Mouse (Mus musculus) hindbrain, embryonic 14.5 days (tissue): Measurements from ENCODE around the gene Olfr869. TPM values are rescaled to one million over a fixed set of nuclear protein-coding genes. Genes with fewer than 3 reads are reported as not detected.

Source experiments
- ATAC-seq: fragments of 200-750 bp; cut with Nextera tagmentation; 2 replicates; pipeline ENCODE4 v1.8.0; 2017; ENCODE audit warnings: moderate number of reproducible peaks, mild to moderate bottlenecking, moderate TSS enrichment, moderate library complexity; ENCODE audit not compliant: low FRiP score
- DNase-seq: peaks from one replicate; pipeline ENCODE4 v3.0.0-alpha.2; 2015; ENCODE audit warnings: low spot score
- H3K27ac ChIP-seq: fragments of 300-500 bp; sonication (generic); 2 replicates; pipeline ENCODE4 v1.5.1; 2014; ENCODE audit warnings: mild to moderate bottlenecking, moderate library complexity
- H3K27me3 ChIP-seq: fragments of 300-500 bp; sonication (generic); 2 replicates; pipeline ENCODE4 v1.6.1; 2014; ENCODE audit warnings: mild to moderate bottlenecking, low read length, mixed read lengths; ENCODE audit not compliant: control insufficient read depth, insufficient read depth
- H3K36me3 ChIP-seq: fragments of 300-500 bp; sonication (generic); replicated peaks from 2 replicates; pipeline ENCODE4 v1.6.1; 2014; ENCODE audit not compliant: control insufficient read depth, insufficient read depth
- H3K4me1 ChIP-seq: fragments of 300-500 bp; sonication (generic); replicated peaks from 2 replicates; pipeline ENCODE4 v1.6.1; 2014; ENCODE audit warnings: antibody characterized with exemption, low read length, mixed read lengths; ENCODE audit not compliant: control insufficient read depth, insufficient read depth
- H3K4me2 ChIP-seq: fragments of 300-500 bp; sonication (generic); replicated peaks from 2 replicates; pipeline ENCODE4 v1.6.1; 2014; ENCODE audit warnings: mild to moderate bottlenecking, moderate library complexity
- H3K4me3 ChIP-seq: fragments of 300-500 bp; sonication (generic); replicated peaks from 2 replicates; pipeline ENCODE4 v1.5.1; 2014; ENCODE audit warnings: mild to moderate bottlenecking, low read length
- H3K9ac ChIP-seq: fragments of 300-500 bp; sonication (generic); 2 replicates; pipeline ENCODE4 v1.6.1; 2014
- H3K9me3 ChIP-seq: fragments of 300-500 bp; sonication (generic); 2 replicates; pipeline ENCODE4 v1.6.1; 2016; ENCODE audit warnings: low read length; ENCODE audit not compliant: control insufficient read depth
- WGBS: fragments of 180-500 bp; shearing (Covaris S2); extraction: QIAGEN DNeasy Blood & Tissue Kit; methylation state at CpG from one replicate; pipeline ENCODE4 v1.1.7; 2014; 5-methylcytosine and 5-hydroxymethylcytosine counted together
- polyA plus RNA-seq: library from polyadenylated mRNA; unstranded; fragments of >200 nt; fragmentation: Nextera tagmentation; extraction: Ambion mirVana; gene quantifications from 2 replicates; pipeline ENCODE4 v1.2.1, GENCODE M21; 2014

Gene Olfr869
- polyA plus RNA-seq: not detected in 2 replicates

DNA sequence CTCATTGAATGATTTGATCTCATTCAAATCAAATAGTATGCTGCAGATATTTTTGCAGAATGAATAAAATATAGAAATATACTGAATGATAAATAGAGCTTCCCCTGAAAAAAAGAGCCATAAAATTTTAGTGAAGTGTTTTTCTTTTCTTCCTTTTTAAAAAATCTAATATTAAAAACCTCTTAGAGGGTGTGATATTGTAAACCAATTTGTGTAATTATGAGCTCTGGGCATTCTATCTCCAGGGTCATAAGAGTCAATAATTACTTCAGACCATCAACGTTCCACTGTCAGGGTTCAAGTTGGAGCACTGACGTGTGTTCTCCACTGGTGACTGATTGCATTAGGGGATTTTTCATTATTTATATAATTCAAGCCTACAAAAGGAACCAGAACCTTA lies at the start of gene Olfr869:
TSS of gene Olfr869 (plus strand) at position 301 of the 400 bp plus-strand sequence.
- ATAC-seq (no peak), DNase-seq (no peak)
- Histone ChIP-seq H3K9me3 (peaks cover 10% of the 10 kb centered on the region; the same call in 1 of the 2 replicates), H3K27ac (no peak within 1 kb of the TSS), H3K4me1 (no peaks in the 10 kb centered on the region), H3K9ac (no peak within 1 kb of the TSS), H3K36me3 (no peaks in the 10 kb centered on the region), H3K4me2 (no peak within 1 kb of the TSS), H3K27me3 (no peaks in the 10 kb centered on the region), H3K4me3 (no peak within 1 kb of the TSS)
- WGBS: 81% methylated on average over 2 of the region's 2 CpGs

DNA sequence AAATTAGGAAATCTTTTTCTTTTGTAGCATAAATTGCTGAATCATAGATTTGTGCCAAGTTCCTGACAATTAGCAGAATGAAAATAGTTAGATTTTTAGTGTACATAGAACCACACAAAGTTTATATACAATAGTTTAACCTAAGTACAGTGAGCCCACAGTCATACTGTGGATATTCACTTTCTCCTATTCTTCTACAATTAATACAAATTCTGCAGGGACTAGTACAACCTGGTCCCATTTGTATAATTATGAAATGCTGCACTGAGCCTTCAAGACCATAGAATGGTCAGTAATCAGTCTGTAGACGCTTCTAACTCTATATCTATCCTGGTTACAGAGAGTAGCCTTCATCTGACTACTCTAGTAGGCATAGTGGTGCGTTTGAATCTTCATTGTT lies 30.5 kb upstream of the Olfr869 start, which contains the start of gene Olfr868:
TSS of gene Olfr868 (plus strand) at position 301 of the 400 bp plus-strand sequence.
- DNase-seq (no peak), ATAC-seq (no peak)

DNA sequence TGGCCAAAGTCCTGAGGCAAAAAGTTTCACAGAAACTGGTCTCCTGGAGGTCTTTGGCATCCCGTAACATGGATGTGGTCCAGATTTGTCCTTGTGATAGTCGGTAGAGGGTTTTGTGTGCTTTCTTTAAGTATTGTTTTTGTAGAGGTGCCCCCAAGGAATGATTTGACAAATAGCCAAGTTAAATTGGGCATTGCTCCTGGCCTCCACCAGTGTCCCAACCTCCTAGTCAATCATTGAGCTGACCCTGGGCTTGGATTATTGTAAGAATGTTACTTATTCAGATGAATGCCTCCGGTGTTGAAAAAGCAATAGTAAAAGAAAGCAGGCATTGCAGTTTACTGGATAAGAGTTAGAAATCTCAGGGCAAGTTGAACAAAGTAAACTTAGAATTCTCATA lies 20.9 kb downstream of the Olfr869 start:
- Histone ChIP-seq H3K36me3 (no peaks in the 10 kb centered on the region), H3K27ac (no peak overlapping the region), H3K27me3 (no peaks in the 10 kb centered on the region), H3K9ac (no peak overlapping the region), H3K4me1 (no peaks in the 10 kb centered on the region), H3K4me3 (no peak overlapping the region), H3K4me2 (no peak overlapping the region), H3K9me3 (peaks cover 26% of the 10 kb centered on the region)
- 86% methylated on average over 3 of the region's 3 CpGs for WGBS
- ATAC-seq: no peak
- no peak for DNase-seq

More for the DNA sequence above, 30.5 kb upstream of the Olfr869 start, which contains the start of gene Olfr868:
- H3K36me3 ChIP-seq: no peaks in the 10 kb centered on the region
- no peak within 1 kb of the TSS for H3K4me3 ChIP-seq
- peaks cover 25% of the 10 kb centered on the region; the same call in 1 of the 2 replicates for H3K9me3 ChIP-seq
- H3K4me1 ChIP-seq: no peaks in the 10 kb centered on the region
- H3K4me2 ChIP-seq: no peak within 1 kb of the TSS
- H3K27me3 ChIP-seq: no peaks in the 10 kb centered on the region
- H3K9ac ChIP-seq: no peak within 1 kb of the TSS
- H3K27ac ChIP-seq: no peak within 1 kb of the TSS
- 50% methylated on average over 2 of the region's 2 CpGs for WGBS

DNA sequence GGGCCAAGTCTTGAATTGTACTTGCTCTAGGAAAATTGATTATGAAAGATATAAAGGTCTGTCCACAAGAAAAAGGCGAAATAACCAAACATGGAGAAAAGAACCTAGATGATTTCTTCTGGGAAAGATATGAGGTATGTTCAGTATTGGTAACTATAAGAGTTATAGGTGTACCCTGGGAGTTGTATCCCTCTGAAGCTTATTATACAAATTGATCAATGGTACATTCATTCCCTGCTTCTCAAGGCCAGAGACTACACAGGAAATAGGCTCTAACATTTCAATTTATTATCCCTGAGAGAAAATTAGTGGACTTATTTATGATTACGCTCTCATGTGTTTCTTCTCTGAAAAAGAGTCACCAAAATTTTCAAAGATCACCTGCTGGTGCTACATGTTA lies 45.1 kb downstream of the Olfr869 start, which contains the start of gene Olfr870:
TSS of gene Olfr870 (minus strand) at position 101 of the 400 bp plus-strand sequence.
- no peak within 1 kb of the TSS for H3K4me2 ChIP-seq
- no peaks in the 10 kb centered on the region for H3K27me3 ChIP-seq
- H3K4me1 ChIP-seq: no peaks in the 10 kb centered on the region
- no peak within 1 kb of the TSS for H3K9ac ChIP-seq
- DNase-seq (no peak), ATAC-seq (no peak)
- H3K27ac ChIP-seq: no peak within 1 kb of the TSS
- 79% methylated on average over 2 of the region's 2 CpGs for WGBS
- H3K36me3 ChIP-seq: no peaks in the 10 kb centered on the region
- H3K4me3 ChIP-seq: no peak within 1 kb of the TSS
- peaks cover 18% of the 10 kb centered on the region; the same call in 1 of the 2 replicates for H3K9me3 ChIP-seq

DNA sequence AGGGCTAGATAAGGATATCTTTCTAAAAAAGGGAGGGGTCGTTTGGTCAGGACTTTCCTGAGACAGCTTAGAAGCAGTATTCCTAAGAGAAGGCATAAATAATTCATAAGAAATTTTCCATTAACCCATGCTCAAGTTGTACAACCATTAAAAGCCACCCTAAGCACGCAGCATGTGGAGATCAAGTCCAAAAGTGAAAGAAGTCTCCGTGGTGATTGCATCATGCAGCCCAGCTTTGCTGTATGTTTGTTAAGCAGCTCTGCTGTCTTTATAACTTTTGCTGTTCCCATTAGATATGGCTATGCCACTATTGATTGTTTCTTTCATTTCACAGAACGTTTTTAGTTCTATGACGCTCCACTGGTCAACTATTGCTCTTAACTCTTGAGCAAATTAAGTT lies 50.7 kb downstream of the Olfr869 start:
- Histone ChIP-seq H3K9me3 (peaks cover 29% of the 10 kb centered on the region), H3K4me3 (no peak overlapping the region), H3K4me1 (no peaks in the 10 kb centered on the region), H3K36me3 (no peaks in the 10 kb centered on the region), H3K9ac (no peak overlapping the region), H3K4me2 (no peak overlapping the region), H3K27me3 (no peaks in the 10 kb centered on the region), H3K27ac (no peak overlapping the region)
- 71% methylated on average over 5 of the region's 5 CpGs for WGBS
- no peak for DNase-seq
- no peak for ATAC-seq

Other genes starting within 250 kb of the Olfr869 start
- gene Olfr862, start 241.0 kb upstream of the Olfr869 start, polyA plus RNA-seq: not detected in 2 replicates
- gene Olfr77, start 212.1 kb upstream of the Olfr869 start, polyA plus RNA-seq: 0.17 and 0.19 TPM in 2 replicates
- not detected in 2 replicates for gene Olfr866, start 101.0 kb upstream of the Olfr869 start, polyA plus RNA-seq
- gene Olfr867, start 71.4 kb upstream of the Olfr869 start, polyA plus RNA-seq: not detected in 2 replicates
- gene Olfr868, start 30.4 kb upstream of the Olfr869 start, polyA plus RNA-seq: not detected in 2 replicates
- not detected in 2 replicates for gene Olfr870, start 45.0 kb downstream of the Olfr869 start, polyA plus RNA-seq
- not detected in 2 replicates for gene Olfr871, start 83.2 kb downstream of the Olfr869 start, polyA plus RNA-seq
- gene Olfr872, start 108.1 kb downstream of the Olfr869 start, polyA plus RNA-seq: not detected in 2 replicates
- not detected in 2 replicates for gene Olfr39, start 153.3 kb downstream of the Olfr869 start, polyA plus RNA-seq
- gene Olfr873, start 169.5 kb downstream of the Olfr869 start, polyA plus RNA-seq: not detected in 2 replicates
- not detected in 2 replicates for gene Olfr18, start 207.1 kb downstream of the Olfr869 start, polyA plus RNA-seq